Mouse (Mus musculus): ENCODE data around the gene Syngr1.

The Syngr1 gene

GRCm38 (mm10) chr15:80070095-80070644 lies 21.0 kb upstream of the Syngr1 start:
- DNase-seq (ENCODE audit: low spot score in 2 of 2): no peak

GRCm38 (mm10) chr15:80071951-80072437 lies 19.1 kb upstream of the Syngr1 start:
- DNase-seq (ENCODE audit: low spot score in 2 of 2): peak in 1 of 2 experiments; percentile 37

- DNase-seq (ENCODE audit: low spot score in 2 of 2): no peak
Measured at GRCm38 (mm10) chr15:80072579-80073255, 18.4 kb upstream of the Syngr1 start.

GRCm38 (mm10) chr15:80073256-80073621 lies 17.9 kb upstream of the Syngr1 start:
- no peak for DNase-seq (ENCODE audit: low spot score in 2 of 2)

- no peak for DNase-seq (ENCODE audit: low spot score in 2 of 2)
Measured at GRCm38 (mm10) chr15:80074663-80075373, 16.3 kb upstream of the Syngr1 start.

GRCm38 (mm10) chr15:80075374-80075694 lies 15.8 kb upstream of the Syngr1 start:
- DNase-seq (ENCODE audit: low spot score in 2 of 2): no peak

GRCm38 (mm10) chr15:80075733-80076337 lies 15.3 kb upstream of the Syngr1 start:
- DNase-seq (ENCODE audit: low spot score in 2 of 2): no peak

- DNase-seq (ENCODE audit: low spot score in 2 of 2): peak; percentile 75 to 84
Measured at GRCm38 (mm10) chr15:80076338-80077136, 14.6 kb upstream of the Syngr1 start.

- DNase-seq (ENCODE audit: low spot score in 2 of 2): no peak
Measured at GRCm38 (mm10) chr15:80078058-80078814, 12.9 kb upstream of the Syngr1 start.

GRCm38 (mm10) chr15:80079129-80079668 lies 11.9 kb upstream of the Syngr1 start:
- DNase-seq (ENCODE audit: low spot score in 2 of 2): no peak

GRCm38 (mm10) chr15:80079954-80080353 lies 11.2 kb upstream of the Syngr1 start:
- DNase-seq (ENCODE audit: low spot score in 2 of 2): no peak

GRCm38 (mm10) chr15:80080711-80081615 lies 10.2 kb upstream of the Syngr1 start:
- DNase-seq (ENCODE audit: low spot score in 2 of 2): peak in 1 of 2 experiments; percentile 36

GRCm38 (mm10) chr15:80081801-80082546 lies 9.2 kb upstream of the Syngr1 start:
- DNase-seq (ENCODE audit: low spot score in 2 of 2): no peak

GRCm38 (mm10) chr15:80082661-80083275 lies 8.4 kb upstream of the Syngr1 start:
- DNase-seq (ENCODE audit: low spot score in 2 of 2): no peak

- DNase-seq (ENCODE audit: low spot score in 2 of 2): peak; percentile 97 to 99
Measured at GRCm38 (mm10) chr15:80083276-80083731, 7.8 kb upstream of the Syngr1 start.

- no peak for DNase-seq (ENCODE audit: low spot score in 2 of 2)
Measured at GRCm38 (mm10) chr15:80083740-80084139, 7.4 kb upstream of the Syngr1 start.

GRCm38 (mm10) chr15:80087406-80088012 lies 3.6 kb upstream of the Syngr1 start:
- DNase-seq (ENCODE audit: low spot score in 2 of 2): no peak

- DNase-seq (ENCODE audit: low spot score in 2 of 2): peak; percentile 97 to 98
Measured at GRCm38 (mm10) chr15:80088637-80089036, 2.5 kb upstream of the Syngr1 start.

Data from right cerebral cortex, adult 2 months (tissue).